Mouse (Mus musculus): ENCODE results near the gene Armc12. TPM values are rescaled to one million over a fixed set of nuclear protein-coding genes. Genes with fewer than 3 reads are reported as not detected.
"Not testable (repeated sequence)": the region's sequence is repeated elsewhere in the genome, so short reads cannot be mapped to it uniquely, and the experiment has no call there.

Gene Armc12
- polyA plus RNA-seq, 1 experiment from 2014 or later: not detected

GRCm38 (mm10) chr17:28548550-28548949 lies 17.9 kb downstream of the Armc12 start:
- H3K27me3 ChIP-seq: no peaks in the 10 kb centered on the region
- no peaks in the 10 kb centered on the region for H3K36me3 ChIP-seq
- 0 out of 2 replicates have a peak, but pooled peaks cover 3% of the 10 kb centered on the region for H3K4me1 ChIP-seq
- 64% methylated on average over 11 of the region's 11 CpGs for WGBS
- H3K4me3 ChIP-seq: no peak overlapping the region
- no peak overlapping the region for H3K27ac ChIP-seq
- no peaks in the 10 kb centered on the region for H3K9me3 ChIP-seq
- H3K9ac ChIP-seq: no peak overlapping the region
- no peak overlapping the region for H3K4me2 ChIP-seq
- no peak for ATAC-seq (ENCODE audit: borderline replicate concordance, extremely low read depth, low FRiP score, low TSS enrichment)

DNA sequence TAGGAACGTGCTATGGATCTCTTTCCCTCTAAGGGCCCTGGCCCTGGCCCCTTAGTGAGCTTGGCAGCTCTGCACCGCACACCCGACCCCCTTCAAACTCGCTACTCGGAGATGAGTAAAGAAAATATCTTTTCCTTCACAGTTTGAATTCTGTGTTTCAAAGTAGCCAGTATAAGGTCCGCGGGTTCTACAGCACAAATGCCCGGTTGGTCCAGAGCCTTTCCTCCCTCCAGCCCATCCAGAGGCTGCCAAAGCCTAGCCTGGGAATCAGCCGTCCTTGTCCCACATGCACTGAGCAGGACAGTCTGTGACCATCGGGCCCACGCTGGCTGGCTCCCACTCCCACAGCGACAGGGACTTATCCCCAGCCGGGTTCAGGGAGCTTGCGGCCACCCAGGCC lies 18.5 kb downstream of the Armc12 start, which contains the start of gene Clpsl2:
TSS of gene Clpsl2 (plus strand) at position 301 of the 400 bp plus-strand sequence.
- 0 out of 2 replicates have a peak, but pooled peaks cover 3% of the 10 kb centered on the region for H3K4me1 ChIP-seq
- ATAC-seq (ENCODE audit: borderline replicate concordance, extremely low read depth, low FRiP score, low TSS enrichment): no peak
- H3K9ac ChIP-seq: no peak within 1 kb of the TSS
- H3K4me2 ChIP-seq: no peak within 1 kb of the TSS
- H3K9me3 ChIP-seq: no peaks in the 10 kb centered on the region
- no peak within 1 kb of the TSS for H3K4me3 ChIP-seq
- no peaks in the 10 kb centered on the region for H3K36me3 ChIP-seq
- no peak within 1 kb of the TSS for H3K27ac ChIP-seq
- 71% methylated on average over 14 of the region's 14 CpGs for WGBS
- H3K27me3 ChIP-seq: no peaks in the 10 kb centered on the region

GRCm38 (mm10) chr17:28553040-28553793 lies 22.6 kb downstream of the Armc12 start:
- 0 out of 2 replicates have a peak, but pooled peaks cover 3% of the 10 kb centered on the region for H3K4me1 ChIP-seq
- H3K9ac ChIP-seq: no peak overlapping the region; the same call in 1 of the 2 replicates
- H3K9me3 ChIP-seq: no peaks in the 10 kb centered on the region
- WGBS: 4% methylated on average over 14 of the region's 14 CpGs
- H3K27ac ChIP-seq: no peak overlapping the region
- no peaks in the 10 kb centered on the region for H3K36me3 ChIP-seq
- ATAC-seq (ENCODE audit: borderline replicate concordance, extremely low read depth, low FRiP score, low TSS enrichment): no peak
- H3K4me2 ChIP-seq: no peak overlapping the region
- H3K27me3 ChIP-seq: no peaks in the 10 kb centered on the region
- H3K4me3 ChIP-seq: no peak overlapping the region

DNA sequence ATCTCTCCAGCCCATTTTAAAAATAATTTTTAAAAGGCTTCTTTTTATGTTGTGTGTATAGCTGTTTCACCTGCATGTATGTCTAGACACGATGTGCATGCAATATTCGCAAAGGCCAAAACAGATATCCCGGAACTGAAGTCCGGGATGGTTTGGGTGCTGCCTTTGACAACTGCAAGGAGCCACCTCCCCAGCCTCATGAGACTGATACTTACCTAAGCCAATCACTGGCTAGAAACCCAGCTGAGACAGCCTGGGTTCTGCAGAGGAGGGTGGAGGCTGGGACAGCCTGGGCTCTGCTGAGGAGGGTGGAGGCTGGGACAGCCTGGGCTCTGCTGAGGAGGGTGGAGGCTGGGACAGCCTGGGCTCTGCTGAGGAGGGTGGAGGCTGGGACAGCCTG lies 23.4 kb downstream of the Armc12 start:
- H3K4me2 ChIP-seq; H3K9me3 ChIP-seq; H3K27ac ChIP-seq; H3K27me3 ChIP-seq; H3K4me1 ChIP-seq; H3K9ac ChIP-seq; H3K4me3 ChIP-seq; ATAC-seq (ENCODE audit: borderline replicate concordance, extremely low read depth, low FRiP score, low TSS enrichment); H3K36me3 ChIP-seq: not testable (repeated sequence)
- whole genome bisulfite sequencing: 92% methylated on average over 4 of the region's 4 CpGs

- H3K27ac ChIP-seq: no peak overlapping the region
- no peak for ATAC-seq (ENCODE audit: borderline replicate concordance, extremely low read depth, low FRiP score, low TSS enrichment)
Observed at GRCm38 (mm10) chr17:28556635-28557396, 26.2 kb downstream of the Armc12 start.

GRCm38 (mm10) chr17:28557772-28558171 lies 27.2 kb downstream of the Armc12 start:
- Histone ChIP-seq H3K36me3 (no peaks in the 10 kb centered on the region), H3K4me2 (no peak overlapping the region), H3K4me3 (no peak overlapping the region), H3K27me3 (no peaks in the 10 kb centered on the region), H3K27ac (no peak overlapping the region), H3K4me1 (peaks cover 13% of the 10 kb centered on the region; the same call in 1 of the 2 replicates), H3K9me3 (no peaks in the 10 kb centered on the region), H3K9ac (no peak overlapping the region)
- no peak for ATAC-seq (ENCODE audit: borderline replicate concordance, extremely low read depth, low FRiP score, low TSS enrichment)
- 72% methylated on average over 6 of the region's 6 CpGs for WGBS

More at GRCm38 (mm10) chr17:28556635-28557396, 26.2 kb downstream of the Armc12 start:
- Histone ChIP-seq H3K27me3 (no peaks in the 10 kb centered on the region), H3K9ac (no peak overlapping the region), H3K36me3 (no peaks in the 10 kb centered on the region), H3K9me3 (no peaks in the 10 kb centered on the region), H3K4me2 (no peak overlapping the region), H3K4me3 (no peak overlapping the region), H3K4me1 (peaks cover 12% of the 10 kb centered on the region; the same call in 1 of the 2 replicates)
- WGBS: 45% methylated on average over 6 of the region's 6 CpGs

GRCm38 (mm10) chr17:28560598-28560997 lies 30.0 kb downstream of the Armc12 start, which contains the start of gene Clps:
Gene Clps (minus strand): TSS chr17:28560766.
- 55% methylated on average over 4 of the region's 4 CpGs for WGBS
- peak within 1 kb of the TSS; percentile 60 for H3K27ac ChIP-seq

GRCm38 (mm10) chr17:28561613-28562012 lies 31.0 kb downstream of the Armc12 start:
- Histone ChIP-seq H3K27me3 (no peaks in the 10 kb centered on the region), H3K27ac (peak overlapping the region; percentile 60), H3K4me1 (peaks cover 10% of the 10 kb centered on the region; the same call in 1 of the 2 replicates), H3K9me3 (no peaks in the 10 kb centered on the region), H3K36me3 (no peaks in the 10 kb centered on the region), H3K9ac (no peak overlapping the region), H3K4me3 (no peak overlapping the region), H3K4me2 (no peak overlapping the region)
- WGBS: 36% methylated on average over 7 of the region's 7 CpGs
- peak; percentile 55; the same call in 1 of the 2 replicates for ATAC-seq (ENCODE audit: borderline replicate concordance, extremely low read depth, low FRiP score, low TSS enrichment)

More at GRCm38 (mm10) chr17:28560598-28560997, 30.0 kb downstream of the Armc12 start, which contains the start of gene Clps:
- H3K9ac ChIP-seq: no peak within 1 kb of the TSS
- H3K27me3 ChIP-seq: no peaks in the 10 kb centered on the region
- H3K4me1 ChIP-seq: peaks cover 10% of the 10 kb centered on the region; the same call in 1 of the 2 replicates
- H3K4me2 ChIP-seq: no peak within 1 kb of the TSS
- H3K9me3 ChIP-seq: no peaks in the 10 kb centered on the region
- no peak for ATAC-seq (ENCODE audit: borderline replicate concordance, extremely low read depth, low FRiP score, low TSS enrichment)
- H3K36me3 ChIP-seq: no peaks in the 10 kb centered on the region
- no peak within 1 kb of the TSS for H3K4me3 ChIP-seq

GRCm38 (mm10) chr17:28565181-28565580 lies 34.6 kb downstream of the Armc12 start:
- Histone ChIP-seq H3K9ac (no peak overlapping the region), H3K9me3 (no peaks in the 10 kb centered on the region), H3K27ac (no peak overlapping the region), H3K36me3 (no peaks in the 10 kb centered on the region), H3K4me2 (no peak overlapping the region), H3K4me3 (no peak overlapping the region), H3K27me3 (no peaks in the 10 kb centered on the region), H3K4me1 (peaks cover 10% of the 10 kb centered on the region; the same call in 1 of the 2 replicates)
- no peak for ATAC-seq (ENCODE audit: borderline replicate concordance, extremely low read depth, low FRiP score, low TSS enrichment)

GRCm38 (mm10) chr17:28567541-28567940 lies 36.9 kb downstream of the Armc12 start:
- Histone ChIP-seq H3K27me3 (no peaks in the 10 kb centered on the region), H3K4me3 (no peak overlapping the region), H3K4me1 (no peaks in the 10 kb centered on the region), H3K4me2 (no peak overlapping the region), H3K36me3 (no peaks in the 10 kb centered on the region), H3K27ac (no peak overlapping the region), H3K9ac (no peak overlapping the region), H3K9me3 (no peaks in the 10 kb centered on the region)
- WGBS: 41% methylated on average over 3 of the region's 3 CpGs
- no peak for ATAC-seq (ENCODE audit: borderline replicate concordance, extremely low read depth, low FRiP score, low TSS enrichment)

GRCm38 (mm10) chr17:28571868-28572267 lies 41.3 kb downstream of the Armc12 start:
- Histone ChIP-seq H3K4me1 (peaks cover 9% of the 10 kb centered on the region; the same call in 1 of the 2 replicates), H3K9me3 (no peaks in the 10 kb centered on the region), H3K36me3 (no peaks in the 10 kb centered on the region), H3K4me3 (no peak overlapping the region), H3K27me3 (peaks cover 3% of the 10 kb centered on the region; the same call in 1 of the 2 replicates), H3K9ac (no peak overlapping the region), H3K4me2 (no peak overlapping the region), H3K27ac (no peak overlapping the region)
- 58% methylated on average over 3 of the region's 3 CpGs for WGBS
- no peak for ATAC-seq (ENCODE audit: borderline replicate concordance, extremely low read depth, low FRiP score, low TSS enrichment)
